Mouse (Mus musculus): ENCODE results near the gene Dnajc3. TPM values are rescaled to one million over a fixed set of nuclear protein-coding genes. Genes with fewer than 3 reads are reported as not detected.
"Not testable (repeated sequence)": the region's sequence is repeated elsewhere in the genome, so short reads cannot be mapped to it uniquely, and the experiment has no call there.

Gene Dnajc3
- polyA plus RNA-seq, 1 experiment from 2014 or later = 55.5 TPM

GRCm38 (mm10) chr14:118967646-118968045, 29.9 kb downstream of the Dnajc3 start:
- Histone ChIP-seq H3K4me3 (ENCODE audit: low read depth, low read length) (no peak overlapping the region), H3K27ac (ENCODE audit: low read depth) (no peak overlapping the region), H3K9me3 (ENCODE audit: low read depth, low read length) (no peaks in the 10 kb centered on the region), H3K4me2 (no peak overlapping the region), H3K27me3 (ENCODE audit: insufficient read depth, low read length) (no peaks in the 10 kb centered on the region), H3K9ac (no peak overlapping the region), H3K36me3 (ENCODE audit: insufficient read depth) (peaks cover 58% of the 10 kb centered on the region), H3K4me1 (ENCODE audit: insufficient read depth) (no peaks in the 10 kb centered on the region)
- no peak for ATAC-seq (ENCODE audit: insufficient read depth)
- DNase-seq = no peak
- 86% methylated on average over 7 of the region's 7 CpGs for WGBS
- no peak for TF ChIP-seq CTCF (IDR thresholded peaks at IDR 0.05; ENCODE audit: low read depth)

- H3K9me3 ChIP-seq (ENCODE audit: low read depth, low read length) = no peaks in the 10 kb centered on the region
These were observed 34.5 kb downstream of the Dnajc3 start for GRCm38 (mm10) chr14:118972268-118972667.

GRCm38 (mm10) chr14:118977136-118977816, 39.5 kb downstream of the Dnajc3 start:
- 76% methylated on average over 8 of the region's 8 CpGs for WGBS
- Histone ChIP-seq H3K4me1 (ENCODE audit: insufficient read depth) (no peaks in the 10 kb centered on the region), H3K27me3 (ENCODE audit: insufficient read depth, low read length) (no peaks in the 10 kb centered on the region), H3K27ac (ENCODE audit: low read depth) (no peak overlapping the region), H3K9me3 (ENCODE audit: low read depth, low read length) (no peaks in the 10 kb centered on the region), H3K36me3 (ENCODE audit: insufficient read depth) (peaks cover 84% of the 10 kb centered on the region), H3K4me2 (no peak overlapping the region), H3K9ac (no peak overlapping the region), H3K4me3 (ENCODE audit: low read depth, low read length) (no peak overlapping the region)
- ATAC-seq (ENCODE audit: insufficient read depth) (no peak), DNase-seq (no peak)
- TF ChIP-seq CTCF (IDR thresholded peaks at IDR 0.05; ENCODE audit: low read depth) = no peak

More at GRCm38 (mm10) chr14:118972268-118972667, 34.5 kb downstream of the Dnajc3 start:
- no peak overlapping the region for H3K9ac ChIP-seq
- DNase-seq (no peak), ATAC-seq (ENCODE audit: insufficient read depth) (no peak)
- no peaks in the 10 kb centered on the region for H3K4me1 ChIP-seq (ENCODE audit: insufficient read depth)
- H3K36me3 ChIP-seq (ENCODE audit: insufficient read depth) = peaks cover 87% of the 10 kb centered on the region
- no peak for TF ChIP-seq CTCF (IDR thresholded peaks at IDR 0.05; ENCODE audit: low read depth)
- WGBS = 90% methylated on average over 6 of the region's 6 CpGs
- no peak overlapping the region for H3K27ac ChIP-seq (ENCODE audit: low read depth)
- H3K4me3 ChIP-seq (ENCODE audit: low read depth, low read length) = no peak overlapping the region
- no peak overlapping the region for H3K4me2 ChIP-seq
- no peaks in the 10 kb centered on the region for H3K27me3 ChIP-seq (ENCODE audit: insufficient read depth, low read length)

- Histone ChIP-seq H3K4me2 (no peak overlapping the region), H3K4me3 (ENCODE audit: low read depth, low read length) (no peak overlapping the region), H3K9me3 (ENCODE audit: low read depth, low read length) (no peaks in the 10 kb centered on the region), H3K27me3 (ENCODE audit: insufficient read depth, low read length) (no peaks in the 10 kb centered on the region), H3K36me3 (ENCODE audit: insufficient read depth) (peaks cover 83% of the 10 kb centered on the region), H3K27ac (ENCODE audit: low read depth) (no peak overlapping the region), H3K4me1 (ENCODE audit: insufficient read depth) (no peaks in the 10 kb centered on the region), H3K9ac (no peak overlapping the region)
- TF ChIP-seq CTCF (IDR thresholded peaks at IDR 0.05; ENCODE audit: low read depth) = no peak
- no peak for ATAC-seq (ENCODE audit: insufficient read depth)
- 73% methylated on average over 7 of the region's 7 CpGs for WGBS
- DNase-seq = no peak
These were observed 42.0 kb downstream of the Dnajc3 start for GRCm38 (mm10) chr14:118979571-118980325.

- no peak for TF ChIP-seq CTCF (IDR thresholded peaks at IDR 0.05; ENCODE audit: low read depth)
- Histone ChIP-seq H3K27me3 (ENCODE audit: insufficient read depth, low read length) (no peaks in the 10 kb centered on the region), H3K4me2 (no peak overlapping the region), H3K27ac (ENCODE audit: low read depth) (no peak overlapping the region), H3K9me3 (ENCODE audit: low read depth, low read length) (no peaks in the 10 kb centered on the region), H3K4me3 (ENCODE audit: low read depth, low read length) (no peak overlapping the region), H3K4me1 (ENCODE audit: insufficient read depth) (no peaks in the 10 kb centered on the region), H3K9ac (no peak overlapping the region), H3K36me3 (ENCODE audit: insufficient read depth) (peaks cover 82% of the 10 kb centered on the region)
- WGBS = 71% methylated on average over 5 of the region's 5 CpGs
- DNase-seq = no peak
- ATAC-seq (ENCODE audit: insufficient read depth) = no peak
These were observed 42.6 kb downstream of the Dnajc3 start for GRCm38 (mm10) chr14:118980358-118980757.

- WGBS = 80% methylated on average over 8 of the region's 8 CpGs
- H3K27ac ChIP-seq (ENCODE audit: low read depth) = no peak overlapping the region
- H3K4me2 ChIP-seq = no peak overlapping the region
- peaks cover 82% of the 10 kb centered on the region for H3K36me3 ChIP-seq (ENCODE audit: insufficient read depth)
- DNase-seq (no peak), ATAC-seq (ENCODE audit: insufficient read depth) (no peak)
- H3K9ac ChIP-seq = no peak overlapping the region
- H3K4me1 ChIP-seq (ENCODE audit: insufficient read depth) = no peaks in the 10 kb centered on the region
- no peaks in the 10 kb centered on the region for H3K27me3 ChIP-seq (ENCODE audit: insufficient read depth, low read length)
- TF ChIP-seq CTCF (IDR thresholded peaks at IDR 0.05; ENCODE audit: low read depth) = no peak
- H3K4me3 ChIP-seq (ENCODE audit: low read depth, low read length) = no peak overlapping the region
- no peaks in the 10 kb centered on the region for H3K9me3 ChIP-seq (ENCODE audit: low read depth, low read length)
These were observed 43.1 kb downstream of the Dnajc3 start for GRCm38 (mm10) chr14:118980890-118981289.

GRCm38 (mm10) chr14:118981711-118982428, 44.1 kb downstream of the Dnajc3 start:
- H3K9me3 ChIP-seq (ENCODE audit: low read depth, low read length); H3K4me3 ChIP-seq (ENCODE audit: low read depth, low read length); H3K4me1 ChIP-seq (ENCODE audit: insufficient read depth); DNase-seq; H3K27me3 ChIP-seq (ENCODE audit: insufficient read depth, low read length); ATAC-seq (ENCODE audit: insufficient read depth); H3K9ac ChIP-seq; H3K4me2 ChIP-seq; H3K27ac ChIP-seq (ENCODE audit: low read depth): not testable (repeated sequence)
- H3K36me3 ChIP-seq (ENCODE audit: insufficient read depth) = peaks cover 72% of the 10 kb centered on the region
- 87% methylated on average over 6 of the region's 6 CpGs for WGBS

GRCm38 (mm10) chr14:118982429-118983045, 44.8 kb downstream of the Dnajc3 start:
- not testable (repeated sequence) for H3K27ac ChIP-seq (ENCODE audit: low read depth); H3K4me2 ChIP-seq; H3K4me1 ChIP-seq (ENCODE audit: insufficient read depth); H3K27me3 ChIP-seq (ENCODE audit: insufficient read depth, low read length); H3K4me3 ChIP-seq (ENCODE audit: low read depth, low read length); H3K9me3 ChIP-seq (ENCODE audit: low read depth, low read length); H3K9ac ChIP-seq
- ATAC-seq (ENCODE audit: insufficient read depth) (0 out of 2 replicates have a peak, but pooled peaks have one; percentile 61), DNase-seq (peak; percentile 35)
- 77% methylated on average over 8 of the region's 11 CpGs for WGBS
- H3K36me3 ChIP-seq (ENCODE audit: insufficient read depth) = peaks cover 66% of the 10 kb centered on the region
